Mouse (Mus musculus) heart, adult 18-20 months (tissue): ENCODE data around the gene Nmd3. TPM values are rescaled to one million over a fixed set of nuclear protein-coding genes. Genes with fewer than 3 reads are reported as not detected.

Source experiments
- DNase-seq, 2 experiments: peaks; one replicate each; pipeline ENCODE4 v3.0.0; 2021 to 2022; ENCODE audit warnings: mixed read lengths in 1 of 2
- total RNA-seq, 2 experiments: library from RNA; stranded (reverse); gene quantifications; 2 replicates each; pipeline ENCODE4 v1.2.3; 2021

Gene Nmd3
- total RNA-seq, 2 experiments from 2014 or later = 43.9 to 45.7 TPM

- no peak for DNase-seq
These were observed 41.1 kb downstream of the Nmd3 start for GRCm38 (mm10) chr3:69762838-69763368.

GRCm38 (mm10) chr3:69763630-69764565 lies 42.1 kb downstream of the Nmd3 start:
- no peak for DNase-seq

GRCm38 (mm10) chr3:69765206-69765605 lies 43.4 kb downstream of the Nmd3 start:
- no peak for DNase-seq

GRCm38 (mm10) chr3:69769150-69769549 lies 47.4 kb downstream of the Nmd3 start:
- no peak for DNase-seq

GRCm38 (mm10) chr3:69773356-69773755 lies 51.6 kb downstream of the Nmd3 start:
- no peak for DNase-seq

GRCm38 (mm10) chr3:69779246-69779796 lies 57.5 kb downstream of the Nmd3 start:
- no peak for DNase-seq

- no peak for DNase-seq
These were observed 71.1 kb downstream of the Nmd3 start for GRCm38 (mm10) chr3:69792823-69793417.

GRCm38 (mm10) chr3:69797533-69797932 lies 75.7 kb downstream of the Nmd3 start:
- DNase-seq = no peak

- DNase-seq = no peak
These were observed 76.2 kb downstream of the Nmd3 start for GRCm38 (mm10) chr3:69797969-69798368.

GRCm38 (mm10) chr3:69799096-69799495 lies 77.3 kb downstream of the Nmd3 start:
- no peak for DNase-seq

GRCm38 (mm10) chr3:69800829-69801384 lies 79.1 kb downstream of the Nmd3 start:
- DNase-seq = no peak

GRCm38 (mm10) chr3:69803137-69803536 lies 81.4 kb downstream of the Nmd3 start:
- DNase-seq = no peak

Other genes starting within 250 kb of the Nmd3 start
- gene B3galnt1, start 123.0 kb upstream of the Nmd3 start, total RNA-seq = 1 to 10 TPM; 1.8 to 1.9 TPM
- gene Sptssb, start 138.0 kb downstream of the Nmd3 start, total RNA-seq = not detected